Mouse (Mus musculus) intestine, embryonic 15.5 days (tissue): ENCODE measurements around the gene Pik3r2. TPM values are rescaled to one million over a fixed set of nuclear protein-coding genes. Genes with fewer than 3 reads are reported as not detected.

Experiments used
- ATAC-seq: fragments of 200-750 bp; cut with Nextera tagmentation; 2 replicates; pipeline ENCODE4 v1.8.0; 2017; ENCODE audit warnings: moderate TSS enrichment, moderate library complexity
- H3K27ac ChIP-seq: fragments of 300-500 bp; sonication (generic); 2 replicates; pipeline ENCODE4 v1.5.1; 2015; ENCODE audit warnings: mild to moderate bottlenecking, inconsistent platforms
- H3K27me3 ChIP-seq: fragments of 300-500 bp; sonication (generic); replicated peaks from 2 replicates; pipeline ENCODE4 v1.6.1; 2015; ENCODE audit warnings: inconsistent platforms
- H3K36me3 ChIP-seq: fragments of 300-500 bp; sonication (generic); 2 replicates; pipeline ENCODE4 v1.6.1; 2015; ENCODE audit warnings: inconsistent platforms
- H3K4me1 ChIP-seq: fragments of 300-500 bp; sonication (generic); replicated peaks from 2 replicates; pipeline ENCODE4 v1.6.1; 2015; ENCODE audit warnings: inconsistent platforms
- H3K4me2 ChIP-seq: fragments of 300-500 bp; sonication (generic); replicated peaks from 2 replicates; pipeline ENCODE4 v1.6.1; 2015; ENCODE audit warnings: mild to moderate bottlenecking, inconsistent platforms
- H3K4me3 ChIP-seq: fragments of 300-500 bp; sonication (generic); replicated peaks from 2 replicates; pipeline ENCODE4 v1.5.1; 2015; ENCODE audit warnings: inconsistent platforms
- H3K9ac ChIP-seq: fragments of 300-500 bp; sonication (generic); 2 replicates; pipeline ENCODE4 v1.6.1; 2015; ENCODE audit warnings: inconsistent platforms
- H3K9me3 ChIP-seq: fragments of 300-500 bp; sonication (generic); 2 replicates; pipeline ENCODE4 v1.6.1; 2016; ENCODE audit warnings: inconsistent platforms
- WGBS: fragments of 180-500 bp; shearing (Covaris S2); methylation state at CpG from one replicate; pipeline ENCODE4 v1.1.7; 2015; 5-methylcytosine and 5-hydroxymethylcytosine counted together
- polyA plus RNA-seq: library from polyadenylated mRNA; unstranded; fragments of >200 nt; fragmentation: Nextera tagmentation; extraction: Ambion mirVana; gene quantifications from 2 replicates; pipeline ENCODE4 v1.2.1, GENCODE M21; 2015

Pik3r2 gene
- polyA plus RNA-seq, 1 experiment from 2014 or later = 53.1 TPM

GRCm38 (mm10) chr8:70719796-70720270 is 56.7 kb downstream of the Pik3r2 start:
- Histone ChIP-seq H3K4me1 (peaks cover 3% of the 10 kb centered on the region; the same call in 1 of the 2 replicates), H3K27me3 (no peaks in the 10 kb centered on the region), H3K36me3 (no peaks in the 10 kb centered on the region), H3K27ac (no peak overlapping the region), H3K9ac (no peak overlapping the region), H3K4me3 (no peak overlapping the region), H3K9me3 (no peaks in the 10 kb centered on the region), H3K4me2 (no peak overlapping the region)
- ATAC-seq = peak; percentile 21; the same call in 1 of the 2 replicates
- 48% methylated on average over 9 of the region's 9 CpGs for WGBS

DNA sequence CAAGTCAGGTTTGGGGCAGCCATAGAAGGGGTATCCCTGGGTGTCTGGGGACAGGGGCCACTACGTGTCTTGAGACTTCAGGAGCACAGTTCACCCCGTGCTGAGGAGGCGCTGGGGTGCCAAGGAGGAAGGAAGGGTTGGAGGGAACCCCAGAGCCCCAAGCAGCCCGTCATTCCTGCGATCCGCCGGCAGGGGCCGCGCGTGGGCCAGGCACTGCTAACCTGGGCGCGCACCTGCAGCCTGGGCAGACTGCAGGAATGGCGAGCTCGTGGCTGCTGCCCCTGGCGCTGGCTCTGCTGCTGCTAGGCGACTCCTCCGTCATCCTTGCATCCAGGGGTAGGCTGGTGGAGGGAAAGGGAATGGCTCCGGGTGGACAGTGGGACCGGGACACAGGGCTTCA is 58.2 kb downstream of the Pik3r2 start, which contains the start of gene Gm3336:
Gm3336 (plus strand) TSS at position 247 of the 400 bp plus-strand sequence.
- no peaks in the 10 kb centered on the region for H3K36me3 ChIP-seq
- no peak within 1 kb of the TSS for H3K27ac ChIP-seq
- peak; percentile 62 for ATAC-seq
- no peak within 1 kb of the TSS; the same call in 1 of the 2 replicates for H3K9ac ChIP-seq
- peaks cover 2% of the 10 kb centered on the region; the same call in 1 of the 2 replicates for H3K4me1 ChIP-seq
- H3K27me3 ChIP-seq = no peaks in the 10 kb centered on the region
- no peak within 1 kb of the TSS for H3K4me3 ChIP-seq
- peak within 1 kb of the TSS; percentile 41; the same call in 1 of the 2 replicates for H3K4me2 ChIP-seq
- 4% methylated on average over 19 of the region's 19 CpGs for WGBS
- H3K9me3 ChIP-seq = no peaks in the 10 kb centered on the region

Other genes starting within 250 kb of the Pik3r2 start
- 277 and 331 TPM in 2 replicates for gene Fkbp8, start 249.0 kb downstream of the Pik3r2 start, polyA plus RNA-seq
- 60.5 and 65.8 TPM in 2 replicates for gene Kxd1, start 248.8 kb downstream of the Pik3r2 start, polyA plus RNA-seq
- 15.9 TPM in 2 replicates for gene Ell, start 237.3 kb downstream of the Pik3r2 start, polyA plus RNA-seq
- 123 and 130 TPM in 2 replicates for gene Isyna1, start 182.3 kb downstream of the Pik3r2 start, polyA plus RNA-seq
- gene Ssbp4, start 167.8 kb downstream of the Pik3r2 start, polyA plus RNA-seq = 86.9 and 91.7 TPM in 2 replicates
- 2.4 and 2.5 TPM in 2 replicates for gene Lrrc25, start 160.6 kb downstream of the Pik3r2 start, polyA plus RNA-seq
- 2.3 and 2.9 TPM in 2 replicates for gene Gdf15, start 144.3 kb downstream of the Pik3r2 start, polyA plus RNA-seq
- 58.0 and 74.2 TPM in 2 replicates for gene Pgpep1, start 116.3 kb downstream of the Pik3r2 start, polyA plus RNA-seq
- gene Lsm4, start 103.5 kb downstream of the Pik3r2 start, polyA plus RNA-seq = 286 and 323 TPM in 2 replicates
- gene Jund, start 77.8 kb downstream of the Pik3r2 start, polyA plus RNA-seq = 83.7 and 88.8 TPM in 2 replicates
- gene Iqcn, start 73.3 kb downstream of the Pik3r2 start, polyA plus RNA-seq = not detected in 2 replicates
- 2.1 and 2.5 TPM in 2 replicates for gene Gm3336, start 58.2 kb downstream of the Pik3r2 start, polyA plus RNA-seq
- 0.21 and 0.53 TPM in 2 replicates for gene Pde4c, start 53.0 kb downstream of the Pik3r2 start, polyA plus RNA-seq
- gene Rab3a, start 22.0 kb downstream of the Pik3r2 start, polyA plus RNA-seq = 24.0 and 26.0 TPM in 2 replicates
- 59.1 and 72.6 TPM in 2 replicates for gene Mpv17l2, start 15.8 kb downstream of the Pik3r2 start, polyA plus RNA-seq
- 13.2 and 16.8 TPM in 2 replicates for gene Mast3, start 28.3 kb upstream of the Pik3r2 start, polyA plus RNA-seq
- gene Il12rb1, start 31.7 kb upstream of the Pik3r2 start, polyA plus RNA-seq = 0.29 and 0.40 TPM in 2 replicates
- 7.5 TPM in 2 replicates for gene Arrdc2, start 63.0 kb upstream of the Pik3r2 start, polyA plus RNA-seq
- 2.0 TPM in 2 replicates for gene Kcnn1, start 86.5 kb upstream of the Pik3r2 start, polyA plus RNA-seq
- gene Ccdc124, start 97.2 kb upstream of the Pik3r2 start, polyA plus RNA-seq = 89.4 and 90.7 TPM in 2 replicates
- gene Slc5a5, start 116.0 kb upstream of the Pik3r2 start, polyA plus RNA-seq = 0.34 and 0.40 TPM in 2 replicates
- gene Rpl18a, start 120.7 kb upstream of the Pik3r2 start, polyA plus RNA-seq = 4,170 and 4,400 TPM in 2 replicates
- 36.7 and 38.6 TPM in 2 replicates for gene Map1s, start 129.2 kb upstream of the Pik3r2 start, polyA plus RNA-seq